Mouse (Mus musculus) midbrain, embryonic 10.5 days (tissue): ENCODE measurements around the gene Grsf1. TPM values are rescaled to one million over a fixed set of nuclear protein-coding genes. Genes with fewer than 3 reads are reported as not detected.

ENCODE experiments used
- DNase-seq: peaks from one replicate; pipeline ENCODE4 v3.0.0-alpha.2; 2017; ENCODE audit warnings: low spot score
- H3K27ac ChIP-seq: fragments of 300-500 bp; sonication (generic); replicated peaks from 2 replicates; pipeline ENCODE4 v1.5.1; 2016; ENCODE audit warnings: mild to moderate bottlenecking
- H3K27me3 ChIP-seq: fragments of 300-500 bp; sonication (generic); 2 replicates; pipeline ENCODE4 v1.6.1; 2016; ENCODE audit warnings: low read depth, mild to moderate bottlenecking; ENCODE audit not compliant: poor library complexity, severe bottlenecking
- H3K36me3 ChIP-seq: fragments of 300-500 bp; sonication (generic); 2 replicates; pipeline ENCODE4 v1.6.1; 2016; ENCODE audit warnings: mild to moderate bottlenecking, moderate library complexity
- H3K4me1 ChIP-seq: fragments of 300-500 bp; sonication (generic); 2 replicates; pipeline ENCODE4 v1.6.1; 2016
- H3K4me3 ChIP-seq: fragments of 300-500 bp; sonication (generic); 2 replicates; pipeline ENCODE4 v1.5.1; 2016; ENCODE audit warnings: mild to moderate bottlenecking, moderate library complexity
- H3K9me3 ChIP-seq: fragments of 300-500 bp; sonication (generic); replicated peaks from 2 replicates; pipeline ENCODE4 v1.6.1; 2016; ENCODE audit warnings: mild to moderate bottlenecking
- WGBS: fragments of 180-500 bp; shearing (Covaris S2); methylation state at CpG from one replicate; pipeline ENCODE4 v1.1.7; 2016; 5-methylcytosine and 5-hydroxymethylcytosine counted together
- polyA plus RNA-seq: library from polyadenylated mRNA; unstranded; fragments of >200 nt; fragmentation: Nextera tagmentation; extraction: Ambion mirVana; gene quantifications from 2 replicates; pipeline ENCODE4 v1.2.1, GENCODE M21; 2016

Gene Grsf1
- polyA plus RNA-seq, 1 experiment from 2014 or later: 79.7 TPM

DNA sequence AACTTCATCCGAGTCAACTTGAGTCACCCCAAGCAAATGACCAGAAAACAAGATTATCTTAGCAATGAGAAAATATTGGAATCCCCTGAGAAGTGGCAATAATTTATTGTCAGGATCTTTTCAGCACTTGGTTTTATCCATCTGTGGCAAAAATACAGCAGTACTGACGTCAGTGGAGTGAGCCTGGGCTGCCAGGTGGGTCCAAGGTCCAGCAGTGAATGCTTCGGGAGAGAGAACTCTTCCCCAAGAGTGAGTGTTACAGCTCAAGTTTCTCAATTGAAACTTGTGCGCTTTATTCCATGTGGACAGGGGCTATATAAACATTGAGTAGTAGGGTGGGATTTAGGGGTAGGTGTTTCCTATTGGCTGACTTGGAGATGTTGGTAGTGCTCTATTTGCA, 26.1 kb upstream of the Grsf1 start:
- 80% methylated on average over 4 of the region's 4 CpGs for WGBS
- Histone ChIP-seq H3K9me3 (0 out of 2 replicates have a peak, but pooled peaks cover 3% of the 10 kb centered on the region), H3K27ac (no peak overlapping the region), H3K36me3 (no peaks in the 10 kb centered on the region), H3K27me3 (no peaks in the 10 kb centered on the region), H3K4me1 (no peaks in the 10 kb centered on the region), H3K4me3 (no peak overlapping the region)
- no peak for DNase-seq

DNA sequence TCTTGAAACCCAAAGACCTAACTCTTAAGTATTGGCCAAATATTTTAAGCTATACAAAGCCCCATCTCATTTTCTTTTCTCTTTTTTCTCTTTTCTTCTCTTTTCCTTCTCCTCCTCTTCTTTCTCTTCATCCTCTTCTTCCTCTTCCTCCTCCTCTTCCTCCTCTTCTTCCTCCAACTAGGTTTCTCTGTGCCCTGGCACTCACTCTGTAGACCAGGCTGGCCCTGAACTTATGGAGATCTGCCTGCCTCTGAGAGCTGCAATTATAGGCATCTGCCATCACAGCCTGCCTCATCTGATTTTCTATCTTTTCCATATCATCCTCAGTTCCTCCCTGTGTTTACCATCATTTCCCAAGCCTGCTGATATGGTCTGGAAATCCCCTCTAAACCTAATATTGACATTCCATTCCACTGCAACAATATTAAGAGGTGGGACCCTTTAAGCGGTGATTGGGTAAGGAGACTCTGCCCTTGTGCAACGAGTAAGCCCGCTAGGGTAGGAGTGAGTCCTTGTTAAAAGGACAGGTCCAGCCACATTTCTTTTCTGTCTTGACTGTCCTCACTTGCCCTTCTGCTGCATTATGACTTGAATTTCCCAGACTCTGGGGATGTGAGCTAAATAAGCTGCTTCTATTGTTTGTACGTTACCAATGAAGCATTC, 23.4 kb upstream of the Grsf1 start:
- Histone ChIP-seq H3K9me3 (no peaks in the 10 kb centered on the region), H3K4me3 (no peak overlapping the region), H3K27ac (no peak overlapping the region), H3K36me3 (no peaks in the 10 kb centered on the region), H3K4me1 (no peaks in the 10 kb centered on the region), H3K27me3 (no peaks in the 10 kb centered on the region)
- DNase-seq: no peak
- 82% methylated on average over 4 of the region's 4 CpGs for WGBS

DNA sequence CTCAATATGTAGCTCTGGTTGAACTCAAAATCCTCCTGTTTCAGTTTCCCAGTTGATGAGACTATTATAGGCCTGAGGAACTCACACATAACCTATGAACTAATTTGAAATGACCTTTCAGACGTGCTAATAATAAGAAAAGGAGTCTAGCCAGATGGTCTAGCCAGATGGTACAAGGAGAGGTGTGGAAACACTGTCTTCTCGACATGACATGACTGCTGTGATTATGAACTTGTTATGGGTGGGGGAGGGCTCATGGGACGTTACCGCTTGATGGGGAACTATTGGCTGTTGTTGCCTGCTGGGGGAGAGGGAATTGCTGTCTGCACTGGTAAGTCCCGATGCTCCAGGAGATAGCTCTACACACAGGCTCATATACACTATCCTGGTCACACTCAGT, 21.3 kb upstream of the Grsf1 start:
- Histone ChIP-seq H3K4me3 (no peak overlapping the region), H3K4me1 (0 out of 2 replicates have a peak, but pooled peaks cover 5% of the 10 kb centered on the region), H3K27ac (no peak overlapping the region), H3K9me3 (no peaks in the 10 kb centered on the region), H3K27me3 (no peaks in the 10 kb centered on the region), H3K36me3 (no peaks in the 10 kb centered on the region)
- WGBS: 87% methylated on average over 5 of the region's 5 CpGs
- DNase-seq: no peak

DNA sequence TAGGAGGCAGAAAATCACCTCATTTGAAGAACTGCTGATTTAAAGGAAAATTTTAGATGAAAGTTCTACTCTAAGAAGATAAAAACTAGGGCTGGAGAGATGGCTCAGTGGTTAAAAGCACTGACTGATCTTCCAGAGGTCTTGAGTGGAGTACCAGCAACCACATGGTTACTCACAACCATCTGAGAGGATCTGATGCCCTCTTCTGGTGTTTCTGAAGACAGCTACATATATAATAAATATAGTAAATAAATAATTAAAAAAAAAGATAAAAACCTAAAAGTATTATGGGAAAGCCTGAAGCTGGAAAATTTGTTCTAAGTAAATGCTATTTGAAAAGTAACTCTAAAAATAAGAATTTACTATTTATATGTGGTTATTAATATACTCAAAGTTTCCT, 17.1 kb upstream of the Grsf1 start:
- no peaks in the 10 kb centered on the region for H3K27me3 ChIP-seq
- no peak for DNase-seq
- 0 out of 2 replicates have a peak, but pooled peaks cover 5% of the 10 kb centered on the region for H3K4me1 ChIP-seq
- H3K9me3 ChIP-seq: no peaks in the 10 kb centered on the region
- H3K4me3 ChIP-seq: no peak overlapping the region
- H3K36me3 ChIP-seq: no peaks in the 10 kb centered on the region
- no peak overlapping the region for H3K27ac ChIP-seq

DNA sequence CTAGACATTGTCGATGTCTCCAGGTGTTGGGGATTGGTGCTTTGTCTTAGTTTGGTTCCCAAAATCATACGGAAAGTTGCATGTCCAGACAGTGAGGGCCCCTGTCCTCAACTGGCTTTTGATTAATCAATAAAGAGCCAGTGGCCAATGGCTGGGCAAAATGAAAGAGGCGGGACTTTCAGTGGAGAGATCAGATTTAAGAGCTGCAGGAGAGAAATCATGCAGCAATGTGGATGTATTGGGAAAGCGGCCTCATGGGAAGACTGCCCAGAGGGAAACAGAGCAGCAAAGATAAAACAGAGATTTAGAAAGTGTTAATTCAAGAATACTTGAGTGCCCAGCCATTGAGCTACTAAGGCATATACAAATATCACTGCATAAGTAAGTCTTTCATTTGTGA, 16.6 kb upstream of the Grsf1 start:
- Histone ChIP-seq H3K27ac (no peak overlapping the region), H3K9me3 (no peaks in the 10 kb centered on the region), H3K27me3 (no peaks in the 10 kb centered on the region), H3K4me1 (0 out of 2 replicates have a peak, but pooled peaks cover 5% of the 10 kb centered on the region), H3K4me3 (no peak overlapping the region), H3K36me3 (no peaks in the 10 kb centered on the region)
- WGBS: 86% methylated on average over 4 of the region's 4 CpGs
- no peak for DNase-seq

DNA sequence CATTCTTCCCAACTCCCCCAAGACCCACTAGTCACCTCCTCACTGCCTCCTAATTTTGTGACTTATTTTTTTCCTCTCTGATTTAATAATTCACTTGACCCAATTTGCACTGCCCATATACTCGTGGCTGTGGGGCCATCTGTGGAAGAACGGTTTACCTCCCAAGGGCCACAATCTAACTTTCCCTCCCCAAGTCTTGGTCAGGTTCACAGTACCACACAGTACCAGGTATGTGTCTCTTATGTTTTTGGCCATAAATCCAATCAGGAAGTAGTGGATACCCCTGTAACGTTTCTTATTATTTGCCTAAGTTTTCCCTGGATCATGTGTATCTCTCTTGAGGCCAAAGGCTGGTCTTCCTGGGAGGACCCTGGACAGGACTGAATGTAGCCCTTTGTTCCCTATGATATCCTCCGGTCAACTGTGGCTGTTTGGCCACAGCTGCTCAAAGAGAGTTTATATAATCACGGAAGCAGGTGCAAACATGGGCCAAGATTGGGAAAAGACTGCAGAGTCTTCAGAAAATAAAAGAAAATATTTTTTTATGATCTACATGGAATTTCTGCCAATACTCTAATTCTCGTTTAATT, 15.6 kb upstream of the Grsf1 start:
- no peak for DNase-seq
- 0 out of 2 replicates have a peak, but pooled peaks cover 5% of the 10 kb centered on the region for H3K4me1 ChIP-seq
- no peaks in the 10 kb centered on the region for H3K9me3 ChIP-seq
- no peaks in the 10 kb centered on the region for H3K36me3 ChIP-seq
- no peak overlapping the region for H3K27ac ChIP-seq
- H3K27me3 ChIP-seq: no peaks in the 10 kb centered on the region
- H3K4me3 ChIP-seq: no peak overlapping the region
- WGBS: 87% methylated on average over 6 of the region's 6 CpGs

DNA sequence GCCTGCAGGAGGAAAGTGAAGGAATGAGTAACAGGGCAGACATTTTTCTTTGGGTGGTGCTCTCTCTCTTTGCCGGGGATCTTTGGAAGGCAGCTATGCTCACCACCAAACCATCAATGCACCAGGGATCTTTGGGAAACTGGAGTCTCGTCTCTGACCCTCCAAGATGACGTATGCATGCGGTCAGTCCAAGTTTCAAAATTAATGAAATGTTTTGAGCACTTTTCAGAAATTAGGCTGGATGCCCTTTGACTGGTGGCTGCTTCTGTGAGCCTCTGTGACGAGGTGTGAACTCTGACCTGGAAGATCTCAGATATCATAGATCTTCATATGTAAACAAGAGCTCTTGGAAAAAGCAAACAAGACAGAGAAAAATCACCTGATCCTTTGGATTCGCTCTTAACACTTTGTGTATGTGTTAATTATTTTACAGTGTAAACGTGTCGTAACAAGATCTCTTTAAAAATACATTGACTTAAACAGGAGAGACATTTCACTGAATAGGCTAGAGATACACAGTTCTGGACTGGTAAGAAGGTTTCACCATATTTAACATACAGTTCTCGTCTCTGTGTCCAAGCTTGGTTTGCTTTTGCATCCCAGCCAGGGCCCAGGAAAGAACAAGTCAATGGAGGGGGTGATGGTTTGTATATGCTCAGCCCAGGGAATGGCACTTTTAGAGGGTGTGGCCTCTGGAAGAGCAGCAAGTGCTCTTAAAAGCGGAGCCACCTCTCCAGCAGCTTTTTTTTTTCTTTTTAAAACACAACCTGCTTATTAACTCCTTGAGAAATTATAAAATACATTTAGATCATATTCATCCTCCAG, 14.9 kb upstream of the Grsf1 start:
- Histone ChIP-seq H3K27me3 (no peaks in the 10 kb centered on the region), H3K27ac (no peak overlapping the region), H3K9me3 (no peaks in the 10 kb centered on the region), H3K4me1 (0 out of 2 replicates have a peak, but pooled peaks cover 5% of the 10 kb centered on the region), H3K36me3 (no peaks in the 10 kb centered on the region), H3K4me3 (no peak overlapping the region)
- DNase-seq: no peak
- 81% methylated on average over 10 of the region's 10 CpGs for WGBS

DNA sequence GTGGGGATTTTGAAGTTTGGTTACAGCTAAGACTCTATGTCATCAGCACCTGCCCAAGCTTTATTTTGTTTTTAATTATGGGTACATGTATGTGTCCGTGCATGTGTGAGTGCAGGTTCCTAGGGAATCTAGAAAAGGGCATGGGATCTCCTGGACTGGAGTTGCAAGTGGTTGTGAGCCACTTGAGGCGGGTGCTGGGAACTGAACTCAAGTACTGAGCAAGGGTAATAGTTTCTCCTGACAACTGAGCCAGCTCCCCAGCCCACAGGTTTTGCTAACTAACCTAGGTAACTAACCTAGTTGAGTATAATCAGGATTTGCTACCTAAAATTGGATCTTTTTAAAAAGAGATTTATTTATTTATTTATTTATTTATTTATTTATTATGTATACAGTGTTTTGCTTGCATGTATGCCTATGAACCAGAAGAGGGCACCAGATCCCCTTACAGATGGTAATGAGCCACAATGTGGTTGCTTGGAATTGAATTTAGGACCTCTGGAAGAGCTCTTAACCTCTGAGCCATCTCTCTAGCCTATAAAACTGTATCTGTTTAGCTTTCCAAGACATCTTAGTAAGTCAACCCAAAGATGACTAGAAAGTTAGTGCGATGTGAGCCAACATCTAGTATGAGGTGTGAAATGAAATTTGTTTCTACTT, 13.4 kb upstream of the Grsf1 start:
- Histone ChIP-seq H3K27ac (no peak overlapping the region), H3K9me3 (no peaks in the 10 kb centered on the region), H3K36me3 (no peaks in the 10 kb centered on the region), H3K27me3 (0 out of 2 replicates have a peak, but pooled peaks cover 4% of the 10 kb centered on the region), H3K4me3 (no peak overlapping the region), H3K4me1 (0 out of 2 replicates have a peak, but pooled peaks cover 10% of the 10 kb centered on the region)
- no peak for DNase-seq
- WGBS: 75% methylated on average over 3 of the region's 3 CpGs

DNA sequence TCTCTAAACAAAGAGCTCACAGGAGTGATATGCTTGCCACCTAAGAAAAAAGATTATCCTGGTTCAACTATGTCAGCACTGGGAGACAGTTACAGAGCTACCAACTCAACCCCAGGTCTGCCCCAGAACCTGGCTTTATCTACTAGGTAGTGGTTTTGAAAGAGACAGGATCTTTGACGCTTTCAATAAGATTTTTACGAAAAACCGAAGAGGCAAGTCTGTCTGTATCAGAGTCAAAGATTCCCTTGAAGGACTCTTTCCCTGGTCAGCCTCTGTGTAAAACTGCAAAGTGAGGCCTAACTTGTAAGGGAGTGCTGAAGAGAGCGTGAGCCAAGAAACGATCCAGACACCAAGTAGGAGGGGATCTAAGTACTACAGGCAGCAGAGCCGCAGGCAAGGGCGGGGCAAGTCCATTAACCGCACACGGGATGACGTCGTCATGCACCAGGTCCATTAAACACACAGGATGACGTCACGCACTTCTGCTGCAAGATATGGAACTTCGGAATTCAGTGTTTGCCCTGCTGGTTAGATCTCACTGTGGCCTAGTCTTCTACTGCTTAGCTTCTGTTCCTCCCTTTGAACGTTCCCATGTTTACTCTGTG, 12.7 kb upstream of the Grsf1 start:
- Histone ChIP-seq H3K9me3 (no peaks in the 10 kb centered on the region), H3K36me3 (no peaks in the 10 kb centered on the region), H3K4me3 (no peak overlapping the region), H3K4me1 (0 out of 2 replicates have a peak, but pooled peaks cover 11% of the 10 kb centered on the region), H3K27ac (no peak overlapping the region), H3K27me3 (0 out of 2 replicates have a peak, but pooled peaks cover 4% of the 10 kb centered on the region)
- 86% methylated on average over 15 of the region's 15 CpGs for WGBS
- no peak for DNase-seq

DNA sequence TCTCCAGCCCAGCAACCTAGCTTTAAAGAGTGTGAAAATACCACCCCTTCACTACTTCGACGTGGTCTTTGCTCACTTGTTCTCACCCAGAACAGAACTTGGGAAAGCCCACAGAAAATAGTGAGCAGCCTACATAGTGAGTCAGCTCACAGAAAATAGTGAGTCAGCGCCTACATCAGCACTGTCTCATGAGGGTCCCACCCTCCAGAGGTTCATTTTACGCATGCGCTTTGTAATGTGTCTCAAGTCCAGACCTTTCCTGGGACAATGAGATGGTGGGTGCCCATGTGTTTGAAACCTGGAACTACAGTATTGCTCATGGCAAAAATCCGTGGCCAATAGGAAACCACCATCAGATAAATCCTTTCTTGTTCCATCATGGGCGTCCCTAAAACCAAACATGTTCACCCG, 12.0 kb upstream of the Grsf1 start:
- Histone ChIP-seq H3K4me1 (0 out of 2 replicates have a peak, but pooled peaks cover 11% of the 10 kb centered on the region), H3K36me3 (no peaks in the 10 kb centered on the region), H3K27ac (no peak overlapping the region), H3K4me3 (no peak overlapping the region), H3K27me3 (0 out of 2 replicates have a peak, but pooled peaks cover 4% of the 10 kb centered on the region), H3K9me3 (no peaks in the 10 kb centered on the region)
- WGBS: 82% methylated on average over 8 of the region's 8 CpGs
- no peak for DNase-seq

DNA sequence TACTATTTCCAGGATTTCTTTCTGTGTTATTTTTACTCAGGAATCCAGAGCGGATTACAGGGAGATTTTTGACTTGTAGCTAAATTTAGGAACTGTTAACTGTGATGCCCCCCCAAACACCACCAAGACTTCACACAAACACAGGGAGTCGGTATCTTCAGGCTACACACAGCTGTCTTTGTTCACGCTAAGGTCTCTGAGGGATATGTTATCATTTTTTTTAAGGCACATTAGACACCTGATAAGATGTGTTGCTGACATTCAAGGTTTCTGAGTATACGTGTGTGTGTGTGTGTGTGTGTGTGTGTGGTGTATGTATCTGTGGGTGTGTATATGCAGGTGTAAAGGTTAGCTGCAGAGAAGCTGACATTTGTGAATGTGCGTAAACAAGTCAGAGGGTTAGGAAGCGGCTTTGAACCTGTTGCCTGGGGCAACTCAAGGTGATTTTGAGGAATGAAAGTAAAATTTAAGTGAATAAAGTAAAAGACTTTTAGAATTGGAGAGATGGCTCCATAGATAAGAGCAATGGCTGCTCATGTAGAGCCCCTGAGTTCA, 9.9 kb upstream of the Grsf1 start:
- 0 out of 2 replicates have a peak, but pooled peaks cover 6% of the 10 kb centered on the region for H3K4me1 ChIP-seq
- no peak overlapping the region for H3K27ac ChIP-seq
- 0 out of 2 replicates have a peak, but pooled peaks cover 4% of the 10 kb centered on the region for H3K27me3 ChIP-seq
- no peak for DNase-seq
- no peaks in the 10 kb centered on the region for H3K9me3 ChIP-seq
- WGBS: 76% methylated on average over 6 of the region's 6 CpGs
- H3K36me3 ChIP-seq: no peaks in the 10 kb centered on the region
- no peak overlapping the region for H3K4me3 ChIP-seq

DNA sequence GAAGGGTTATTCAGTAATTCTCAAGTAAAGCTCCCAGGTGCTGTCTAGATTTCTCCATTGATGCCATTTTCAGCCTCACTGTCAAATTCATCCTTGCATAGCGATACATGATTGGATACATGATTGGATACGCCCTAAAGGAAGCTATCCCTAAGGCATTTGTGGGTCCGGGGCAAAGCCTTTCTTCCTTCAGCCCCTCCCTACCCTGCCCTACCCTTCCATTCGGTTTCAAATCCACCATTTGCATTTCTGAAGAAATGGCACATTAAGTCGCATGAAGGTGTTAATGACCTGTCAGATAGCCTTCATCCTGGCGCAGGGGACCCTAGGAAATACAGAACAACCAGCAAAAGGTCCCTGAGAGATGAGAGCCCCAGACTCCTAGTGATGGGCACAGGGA, 9.3 kb upstream of the Grsf1 start:
- 18% methylated on average over 6 of the region's 6 CpGs for WGBS

More for the DNA sequence above, 9.3 kb upstream of the Grsf1 start:
- Histone ChIP-seq H3K36me3 (no peaks in the 10 kb centered on the region), H3K4me3 (no peak overlapping the region), H3K9me3 (no peaks in the 10 kb centered on the region), H3K27ac (no peak overlapping the region), H3K27me3 (0 out of 2 replicates have a peak, but pooled peaks cover 4% of the 10 kb centered on the region), H3K4me1 (0 out of 2 replicates have a peak, but pooled peaks cover 6% of the 10 kb centered on the region)
- DNase-seq: no peak
